Mouse (Mus musculus) heart, postnatal 10 days (tissue): ENCODE data around the gene Tenm3. TPM values are rescaled to one million over a fixed set of nuclear protein-coding genes. Genes with fewer than 3 reads are reported as not detected.

Experiments
- DNase-seq, 2 experiments: peaks; one replicate each; pipeline ENCODE4 v3.0.0; 2021
- intact Hi-C: fragments of 180-260 bp; cut with DNase I; formaldehyde crosslinking; loops from one replicate; pipeline ENCODE4 v1.15.1; 2025
- total RNA-seq, 2 experiments: library from RNA; stranded (reverse); gene quantifications; 2 replicates each; pipeline ENCODE4 v1.2.3; 2021

Tenm3 gene
- total RNA-seq, 2 experiments from 2014 or later, result 8.3 to 8.7 TPM

DNA sequence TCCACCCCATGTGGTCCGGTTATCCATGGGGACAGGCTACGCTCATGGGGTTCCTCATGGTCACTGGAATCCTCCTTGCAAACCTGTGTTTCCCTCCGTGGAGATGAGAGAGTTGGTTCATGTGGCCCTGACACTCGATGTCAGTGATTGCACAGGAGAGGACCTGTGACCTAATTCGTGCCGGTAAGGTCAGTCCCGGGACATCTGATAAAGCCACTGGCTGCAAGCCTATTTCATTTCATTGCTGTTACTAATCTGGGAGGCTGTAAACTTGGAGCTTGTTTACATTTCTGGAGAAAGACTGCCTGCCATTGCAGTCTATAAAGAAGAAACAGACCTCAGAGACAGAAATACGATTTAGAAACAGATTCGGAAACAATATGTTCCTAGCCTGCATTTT is 155.6 kb downstream of the Tenm3 start:
- intact Hi-C loops, result no loop called here
- DNase-seq, result peak; percentile 12 to 21

DNA sequence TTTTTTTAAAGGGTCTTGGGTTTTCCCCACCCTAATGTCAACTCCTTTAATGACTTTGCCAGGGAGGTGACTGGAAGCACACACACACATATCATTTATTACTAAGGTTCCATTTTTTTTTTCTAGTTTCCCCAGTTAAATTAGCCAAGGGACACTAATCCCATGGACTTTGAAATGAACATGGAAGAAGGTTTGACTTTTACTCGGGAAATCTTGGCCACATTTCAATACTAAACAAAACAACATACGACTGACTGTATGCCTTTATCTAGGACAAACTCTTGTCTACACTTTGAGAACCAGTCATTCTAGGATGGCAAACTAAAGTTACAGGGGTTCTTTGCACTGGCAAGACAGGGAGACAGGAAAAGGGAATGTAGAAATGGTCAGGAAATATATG is 170.3 kb downstream of the Tenm3 start:
- intact Hi-C loops, result no loop called here

GRCm38 (mm10) chr8:48672471-48672870 is 171.3 kb downstream of the Tenm3 start:
- intact Hi-C loops, result no loop called here
- no peak for DNase-seq

More for the DNA sequence above, 170.3 kb downstream of the Tenm3 start:
- no peak for DNase-seq

DNA sequence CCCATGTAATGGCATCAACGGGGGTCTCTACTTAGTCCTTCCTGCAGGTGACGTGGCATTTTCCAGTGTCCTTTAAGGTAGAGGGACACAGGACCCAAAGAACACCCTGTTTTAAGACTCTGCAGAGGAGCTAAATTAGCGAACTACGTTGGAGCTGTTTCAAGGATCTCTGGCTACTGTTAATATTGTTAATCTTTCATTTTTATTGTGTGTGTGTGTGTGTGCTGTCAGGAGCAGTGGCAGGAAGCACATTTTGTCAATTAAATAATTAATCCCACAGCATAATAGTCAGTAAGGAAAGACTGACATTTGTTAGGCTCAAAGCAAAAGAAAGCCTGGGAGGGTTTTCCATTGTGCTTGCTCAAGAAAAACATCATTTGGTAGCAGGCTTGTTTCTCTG is 172.4 kb downstream of the Tenm3 start:
- intact Hi-C loops, result no loop called here
- no peak for DNase-seq

- intact Hi-C loops, result no loop called here
Measured at GRCm38 (mm10) chr8:48670895-48671294, 172.9 kb downstream of the Tenm3 start.

DNA sequence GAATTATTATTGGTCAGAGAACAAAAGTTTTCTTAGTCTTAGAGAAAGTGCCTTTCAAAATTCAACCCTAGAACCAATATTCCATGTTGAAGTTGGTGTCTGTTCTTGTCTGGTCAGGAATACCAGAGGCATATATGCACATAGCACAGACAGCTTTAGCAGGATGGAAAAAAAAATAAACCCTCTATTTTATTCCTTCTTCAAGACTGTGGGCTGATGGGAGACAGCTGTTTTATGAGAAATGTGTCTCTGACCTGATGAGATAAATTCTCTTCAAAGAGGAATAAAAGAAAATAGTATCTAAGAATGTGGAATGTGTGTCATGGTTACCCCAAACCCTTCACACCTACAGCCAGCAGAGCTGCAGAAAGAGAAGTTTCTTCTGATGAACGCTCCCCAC is 173.4 kb downstream of the Tenm3 start:
- intact Hi-C loops, result no loop called here
- no peak for DNase-seq

More at GRCm38 (mm10) chr8:48670895-48671294, 172.9 kb downstream of the Tenm3 start:
- DNase-seq, result no peak

DNA sequence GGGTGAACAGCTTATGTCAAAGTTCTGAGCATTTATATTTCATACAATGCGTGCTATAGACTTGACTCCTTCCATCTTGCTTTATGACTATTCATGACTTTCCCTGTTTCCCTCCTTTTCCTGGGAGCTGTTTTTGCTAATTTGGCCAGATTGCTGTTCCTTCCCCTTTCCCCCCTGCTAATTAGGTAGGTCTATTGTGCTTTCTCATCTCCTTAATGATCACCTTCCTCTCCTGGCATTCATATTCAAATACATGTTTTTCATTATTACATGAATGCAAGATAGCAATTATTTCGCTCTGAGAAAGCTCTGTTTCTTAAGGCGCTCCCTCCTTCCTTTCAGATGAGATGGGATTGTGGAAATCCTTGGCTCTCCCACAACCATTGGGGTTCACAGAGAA is 178.6 kb downstream of the Tenm3 start:
- no peak for DNase-seq
- intact Hi-C loops, result no loop called here

DNA sequence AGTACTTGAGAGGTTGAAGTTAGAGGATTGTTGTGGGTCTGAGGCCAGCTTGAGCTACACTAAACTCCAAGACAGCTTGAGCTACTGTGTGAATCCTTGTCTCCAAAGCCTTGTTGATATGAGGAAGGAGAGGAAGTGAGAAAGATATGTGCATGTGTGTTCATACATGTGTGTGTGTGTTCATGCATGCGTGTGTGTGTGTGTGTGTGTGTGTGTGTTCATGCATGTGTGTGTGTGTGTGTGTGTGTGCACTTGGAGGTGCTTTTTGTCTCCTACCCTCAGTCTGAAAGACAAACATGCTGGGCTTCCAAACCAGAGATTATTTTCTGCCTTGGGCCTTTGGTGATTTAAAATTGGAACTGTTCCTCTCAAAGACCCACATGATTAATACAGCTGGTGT is 184.5 kb downstream of the Tenm3 start:
- DNase-seq, result no peak
- intact Hi-C loops, result no loop called here

DNA sequence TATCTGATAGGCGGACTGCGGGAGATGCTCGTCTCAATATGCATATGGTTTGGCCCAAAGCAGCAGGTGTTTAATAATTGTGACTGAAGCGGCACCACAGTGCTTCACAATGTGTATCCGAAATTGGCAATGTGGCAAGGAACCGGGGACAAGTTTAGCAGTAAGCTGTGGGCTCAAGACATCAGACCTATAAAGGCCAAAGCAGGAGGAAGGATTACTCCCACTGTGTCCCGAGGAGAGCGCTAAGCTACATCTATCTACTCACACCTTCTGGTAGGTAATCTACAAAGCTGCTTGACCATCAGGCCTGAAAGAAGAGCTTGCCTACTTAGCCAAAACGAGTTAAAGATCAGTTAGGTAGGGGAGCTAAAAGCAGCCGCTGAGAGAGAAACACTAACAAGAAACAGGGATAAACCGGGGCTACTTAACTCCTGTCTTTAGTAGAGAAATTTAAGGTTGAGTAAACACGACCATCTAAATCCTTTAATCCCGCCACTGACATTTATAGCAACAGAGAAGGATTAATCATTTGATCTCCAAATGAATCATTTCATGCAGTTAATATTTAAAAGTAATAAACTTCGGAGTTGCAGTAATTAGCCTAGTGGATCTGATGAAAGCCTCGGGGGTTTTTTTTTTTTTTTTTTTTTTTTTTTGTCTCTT is 188.2 kb downstream of the Tenm3 start:
- intact Hi-C loops, result no loop called here

GRCm38 (mm10) chr8:48649845-48650244 is 193.9 kb downstream of the Tenm3 start:
- no peak for DNase-seq
- intact Hi-C loops, result no loop called here

More for the DNA sequence above, 188.2 kb downstream of the Tenm3 start:
- DNase-seq, result no peak

DNA sequence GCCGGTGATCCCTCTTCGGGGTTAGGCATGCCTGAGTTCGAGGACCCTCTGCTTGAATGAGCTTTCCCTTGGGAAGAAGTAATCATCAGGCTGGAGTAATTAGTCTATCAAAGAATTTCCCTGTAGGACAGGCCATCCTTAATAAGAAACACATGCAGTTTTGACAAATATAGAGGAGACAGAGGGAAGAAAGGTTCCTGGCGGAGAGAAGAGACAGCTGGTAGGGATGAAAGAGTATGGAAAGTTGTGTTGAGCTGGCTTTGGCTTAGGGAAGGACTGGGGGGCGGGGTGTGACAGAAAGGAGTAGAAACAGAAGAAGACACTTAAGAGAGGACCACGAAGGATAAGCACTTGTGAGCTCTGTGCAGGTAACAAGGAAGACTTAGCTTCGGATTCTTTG is 194.3 kb downstream of the Tenm3 start:
- intact Hi-C loops, result no loop called here
- DNase-seq, result no peak

GRCm38 (mm10) chr8:48646110-48646509 is 197.6 kb downstream of the Tenm3 start:
- DNase-seq, result no peak

DNA sequence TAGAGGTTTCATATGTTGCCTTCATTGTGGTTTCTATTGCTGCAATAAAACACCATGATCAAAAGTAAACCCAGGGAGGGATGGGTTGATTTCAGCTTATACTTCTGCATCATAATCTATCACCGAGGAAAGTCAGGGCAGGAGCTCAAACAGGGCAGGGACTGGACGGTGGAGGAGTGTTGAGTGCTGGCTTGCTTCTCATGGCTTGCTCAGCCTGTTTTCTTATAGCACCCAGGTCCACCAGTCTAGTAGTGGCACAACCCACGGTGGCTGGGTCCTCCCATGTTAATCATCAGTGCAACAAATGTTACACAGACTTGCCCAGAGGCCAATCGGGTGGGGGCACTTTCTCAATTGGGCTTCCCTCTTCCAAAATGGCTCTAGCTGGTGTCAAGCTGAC is 205.6 kb downstream of the Tenm3 start:
- DNase-seq, result no peak
- intact Hi-C loops, result no loop called here

More at GRCm38 (mm10) chr8:48646110-48646509, 197.6 kb downstream of the Tenm3 start:
- intact Hi-C loops, result no loop called here

GRCm38 (mm10) chr8:48636979-48637378 is 206.8 kb downstream of the Tenm3 start:
- DNase-seq, result no peak
- intact Hi-C loops, result no loop called here

GRCm38 (mm10) chr8:48635815-48636214 is 207.9 kb downstream of the Tenm3 start:
- no peak for DNase-seq
- intact Hi-C loops, result no loop called here

- no peak for DNase-seq
- intact Hi-C loops, result no loop called here
Measured at GRCm38 (mm10) chr8:48633426-48633825, 210.3 kb downstream of the Tenm3 start.

DNA sequence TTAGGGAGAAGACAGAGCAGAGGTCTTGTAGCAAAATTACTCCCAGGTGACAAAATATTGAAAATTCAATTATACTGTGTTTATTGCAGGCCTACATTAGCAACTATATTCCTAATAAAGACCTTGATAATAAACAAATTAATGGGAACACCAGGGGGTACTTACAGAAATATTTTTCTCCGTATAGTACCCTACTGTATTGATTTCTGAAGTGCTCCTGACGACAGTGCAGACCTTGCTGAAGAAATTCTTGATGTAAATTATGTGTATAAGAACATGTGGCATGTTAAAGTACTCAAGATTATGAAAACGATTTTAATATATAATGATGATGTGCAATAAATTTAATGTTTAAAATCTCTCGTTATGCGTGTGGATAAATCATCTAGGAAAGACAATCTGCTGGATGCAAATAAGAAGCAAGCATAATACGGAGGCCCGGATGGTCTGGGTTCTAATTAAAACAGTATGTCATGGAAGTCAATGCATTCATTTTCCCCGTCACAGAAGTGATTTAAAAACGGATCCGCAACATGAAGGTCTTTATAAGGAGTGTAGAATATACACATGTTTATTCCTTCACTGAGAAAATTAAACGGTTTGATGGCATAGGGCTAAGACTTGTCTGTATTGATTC is 221.1 kb downstream of the Tenm3 start:
- no peak for DNase-seq
- intact Hi-C loops, result no loop called here

- peak; percentile 15 to 37 for DNase-seq
- intact Hi-C loops, result no loop called here
Measured at GRCm38 (mm10) chr8:48615088-48615487, 228.7 kb downstream of the Tenm3 start.

DNA sequence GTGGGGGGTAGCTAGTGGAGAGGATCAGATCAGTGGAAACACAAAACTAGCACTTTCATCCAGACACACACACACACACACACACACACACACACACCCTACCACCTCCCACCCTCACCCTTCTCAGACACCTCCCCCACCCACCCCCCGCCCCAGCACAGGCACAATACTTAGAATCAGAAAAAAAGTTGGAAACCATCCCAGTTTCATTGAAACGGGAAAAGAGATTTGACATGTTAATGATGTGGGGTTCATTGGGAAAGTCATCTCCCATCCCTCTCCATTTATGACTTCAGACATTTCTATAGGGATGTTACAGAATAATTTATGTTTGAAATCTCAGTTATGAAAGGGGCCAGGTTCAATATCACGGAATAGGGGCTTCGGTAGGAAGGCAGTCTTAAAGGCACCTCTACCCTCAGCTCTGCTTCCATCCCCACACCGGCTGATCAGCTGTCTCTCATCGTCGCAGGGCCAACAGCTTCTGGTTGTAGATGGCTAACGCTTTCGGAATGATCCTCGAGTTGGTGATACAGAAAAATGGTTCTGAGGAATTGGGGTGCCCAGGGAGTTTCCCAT is 231.7 kb downstream of the Tenm3 start:
- no peak for DNase-seq
- intact Hi-C loops, result no loop called here

DNA sequence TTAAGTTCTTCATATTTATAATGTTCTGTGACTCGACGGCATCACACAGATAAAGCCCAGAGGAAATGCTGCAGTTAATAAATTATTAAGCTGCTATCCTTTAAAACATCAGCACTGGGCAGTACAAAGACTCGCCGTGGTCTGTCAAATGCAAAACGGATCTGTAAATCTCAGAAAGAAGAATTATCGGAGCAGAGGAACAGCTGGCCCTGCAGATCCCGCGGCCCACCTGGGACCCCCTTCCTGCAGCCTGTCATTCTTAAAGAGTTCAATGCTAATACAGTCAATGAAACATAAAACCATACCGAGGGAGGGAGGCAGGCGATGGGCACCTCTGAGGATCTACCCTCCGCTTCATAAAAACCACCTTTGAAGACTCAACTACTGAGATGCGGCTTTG is 232.6 kb downstream of the Tenm3 start:
- DNase-seq, result no peak
- intact Hi-C loops, result no loop called here

GRCm38 (mm10) chr8:48610316-48610715 is 233.4 kb downstream of the Tenm3 start:
- intact Hi-C loops, result no loop called here
- DNase-seq, result no peak

GRCm38 (mm10) chr8:48609684-48610083 is 234.1 kb downstream of the Tenm3 start:
- intact Hi-C loops, result no loop called here
- peak in 1 of 2 experiments; percentile 34 for DNase-seq
